Mouse (Mus musculus): ENCODE measurements around the gene Hoxd4. TPM values are rescaled to one million over a fixed set of nuclear protein-coding genes. Genes with fewer than 3 reads are reported as not detected.

The Hoxd4 gene
- polyA plus RNA-seq, 1 experiment from 2014 or later = 0.20 TPM

DNA sequence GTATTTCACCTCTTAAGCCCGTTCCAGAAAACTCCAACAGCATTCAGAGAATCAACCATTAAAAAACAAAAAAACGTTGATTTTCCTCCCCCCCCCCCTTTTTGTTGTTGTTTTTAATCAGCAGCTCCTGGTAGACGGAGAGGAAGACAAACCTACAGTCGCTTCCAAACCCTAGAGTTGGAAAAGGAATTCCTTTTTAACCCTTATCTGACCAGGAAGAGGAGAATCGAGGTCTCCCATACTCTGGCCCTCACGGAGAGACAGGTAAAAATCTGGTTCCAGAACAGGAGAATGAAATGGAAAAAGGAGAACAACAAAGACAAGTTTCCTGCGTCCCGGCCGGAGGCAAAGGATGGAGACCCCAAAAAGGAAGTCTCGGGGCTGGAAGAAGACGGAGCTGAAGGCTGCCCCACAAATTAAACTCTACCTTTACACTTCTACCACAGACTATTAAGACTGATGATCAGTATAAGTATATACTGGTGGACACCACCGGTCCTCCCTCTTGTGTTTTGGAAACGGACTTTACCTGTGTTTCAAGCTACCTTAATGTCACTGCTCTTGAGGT is 5.3 kb upstream of the Hoxd4 start:
- peak overlapping the region; percentile 78; the same call in 1 of the 2 replicates for H3K4me2 ChIP-seq (replicated peaks; ENCODE audit: low read depth)
- H3K36me3 ChIP-seq (ENCODE audit: control insufficient read depth, insufficient read depth) = no peaks in the 10 kb centered on the region
- H3K9ac ChIP-seq (ENCODE audit: low read depth, low read length) = no peak overlapping the region
- peak overlapping the region; percentile 55 for H3K4me3 ChIP-seq (ENCODE audit: low read depth, low read length)
- no peak for ATAC-seq
- no peak overlapping the region for H3K27ac ChIP-seq (ENCODE audit: low read depth, low read length)
- H3K4me1 ChIP-seq (replicated peaks; ENCODE audit: control insufficient read depth, insufficient read depth, low read length) = no peaks in the 10 kb centered on the region
- TF ChIP-seq CTCF (IDR thresholded peaks at IDR 0.05; ENCODE audit: low read depth) = no peak
- no peaks in the 10 kb centered on the region for H3K9me3 ChIP-seq (ENCODE audit: control insufficient read depth)
- peaks cover 92% of the 10 kb centered on the region for H3K27me3 ChIP-seq (replicated peaks; ENCODE audit: control insufficient read depth, insufficient read depth, low read length)
- 10% methylated on average over 13 of the region's 13 CpGs for WGBS

DNA sequence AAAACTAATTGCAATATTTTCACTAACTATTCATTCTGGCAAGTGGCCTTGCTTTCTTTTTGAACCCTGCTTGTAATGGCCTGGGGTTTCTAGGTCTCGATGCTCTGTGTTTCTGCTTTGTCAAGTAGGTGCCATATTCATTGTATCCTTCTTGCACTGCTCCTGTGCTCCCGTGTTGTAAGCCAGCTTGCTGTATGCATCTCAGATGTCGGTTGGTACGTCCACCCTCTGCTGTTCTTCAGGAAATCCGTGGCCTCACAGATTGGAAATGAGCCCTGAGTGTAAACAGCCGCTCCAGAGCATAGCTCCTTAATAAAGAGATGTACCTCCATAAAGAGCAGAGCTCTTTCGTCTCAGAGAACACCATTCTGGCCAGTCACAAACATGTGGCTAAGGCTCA is 4.1 kb upstream of the Hoxd4 start:
- Histone ChIP-seq H3K4me1 (replicated peaks; ENCODE audit: control insufficient read depth, insufficient read depth, low read length) (no peaks in the 10 kb centered on the region), H3K36me3 (ENCODE audit: control insufficient read depth, insufficient read depth) (no peaks in the 10 kb centered on the region), H3K9ac (ENCODE audit: low read depth, low read length) (no peak overlapping the region), H3K27ac (ENCODE audit: low read depth, low read length) (no peak overlapping the region), H3K4me3 (ENCODE audit: low read depth, low read length) (no peak overlapping the region), H3K9me3 (ENCODE audit: control insufficient read depth) (no peaks in the 10 kb centered on the region), H3K27me3 (replicated peaks; ENCODE audit: control insufficient read depth, insufficient read depth, low read length) (peaks cover 94% of the 10 kb centered on the region), H3K4me2 (replicated peaks; ENCODE audit: low read depth) (0 out of 2 replicates have a peak overlapping the region, but pooled peaks have one; percentile 6)
- TF ChIP-seq CTCF (IDR thresholded peaks at IDR 0.05; ENCODE audit: low read depth) = no peak
- ATAC-seq = no peak
- 37% methylated on average over 7 of the region's 7 CpGs for WGBS

DNA sequence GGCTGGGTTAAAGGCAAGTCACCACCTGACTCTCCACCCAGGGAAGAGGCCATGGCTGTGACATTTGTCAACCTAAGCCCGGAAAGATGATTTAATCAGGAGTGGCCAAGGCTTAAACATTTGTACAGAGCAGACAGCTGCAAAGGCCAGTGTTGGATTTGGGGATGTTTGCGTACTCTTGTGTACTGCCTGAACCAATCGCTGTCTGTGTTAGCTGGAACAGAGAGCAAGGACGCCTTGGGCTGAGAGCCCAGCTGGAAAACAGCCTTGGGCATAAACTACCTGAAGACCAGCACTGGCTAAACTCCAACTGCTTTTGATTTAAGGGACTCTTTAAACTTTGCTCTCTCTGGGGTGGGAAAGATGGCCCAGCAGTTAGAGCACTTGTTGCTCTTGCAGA is 3.1 kb upstream of the Hoxd4 start:
- Histone ChIP-seq H3K36me3 (ENCODE audit: control insufficient read depth, insufficient read depth) (no peaks in the 10 kb centered on the region), H3K27ac (ENCODE audit: low read depth, low read length) (no peak overlapping the region), H3K27me3 (replicated peaks; ENCODE audit: control insufficient read depth, insufficient read depth, low read length) (peaks cover 94% of the 10 kb centered on the region), H3K9me3 (ENCODE audit: control insufficient read depth) (no peaks in the 10 kb centered on the region), H3K4me2 (replicated peaks; ENCODE audit: low read depth) (no peak overlapping the region), H3K4me3 (ENCODE audit: low read depth, low read length) (no peak overlapping the region), H3K4me1 (replicated peaks; ENCODE audit: control insufficient read depth, insufficient read depth, low read length) (no peaks in the 10 kb centered on the region), H3K9ac (ENCODE audit: low read depth, low read length) (no peak overlapping the region)
- no peak for TF ChIP-seq CTCF (IDR thresholded peaks at IDR 0.05; ENCODE audit: low read depth)
- ATAC-seq = no peak
- WGBS = 31% methylated on average over 4 of the region's 4 CpGs

DNA sequence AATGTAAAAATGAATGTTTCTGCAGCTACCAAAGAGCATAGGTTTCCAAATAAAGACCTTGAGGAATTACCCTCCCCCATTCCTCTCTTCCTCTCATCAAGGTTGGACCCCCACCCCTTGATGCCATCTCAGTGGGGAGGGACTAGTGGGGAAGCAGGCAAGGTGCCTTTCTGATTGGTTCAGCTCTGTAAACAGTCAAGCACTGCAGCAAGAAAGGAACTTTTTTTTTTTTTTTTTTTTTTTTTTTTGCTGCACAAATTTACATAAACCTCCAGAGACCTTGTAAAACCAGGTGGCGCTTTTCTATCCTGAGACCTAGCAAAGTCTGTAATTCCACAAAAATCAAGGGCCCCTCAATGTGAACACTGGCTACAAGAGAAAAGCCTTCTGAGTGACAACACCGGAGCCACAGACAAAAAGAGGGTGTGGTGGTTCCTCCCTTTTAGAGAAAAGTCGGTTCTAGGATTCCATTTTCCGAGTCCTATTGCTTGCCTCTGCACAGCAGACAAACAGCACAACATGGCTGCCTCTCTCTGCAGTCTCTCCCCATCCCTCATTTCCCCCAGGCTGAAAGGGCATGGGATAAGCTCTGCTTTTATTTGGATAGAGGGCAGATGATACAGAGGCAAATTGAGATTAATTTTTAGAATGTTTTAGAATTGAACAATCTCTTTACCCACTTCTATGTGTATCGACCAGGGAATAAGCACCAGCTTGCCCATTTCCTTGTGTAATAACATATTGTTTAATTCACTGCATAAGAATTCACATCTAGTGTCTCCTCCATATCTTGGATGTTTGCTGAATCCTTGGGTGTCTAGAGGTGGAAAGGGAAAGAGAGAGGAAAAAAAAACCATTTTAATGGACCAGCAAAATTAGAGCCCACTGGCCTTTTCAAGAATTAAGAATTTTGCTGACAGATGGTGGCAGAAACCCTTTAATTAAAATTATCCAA is 2.0 kb upstream of the Hoxd4 start:
- Histone ChIP-seq H3K27me3 (replicated peaks; ENCODE audit: control insufficient read depth, insufficient read depth, low read length) (peaks cover 94% of the 10 kb centered on the region), H3K4me2 (replicated peaks; ENCODE audit: low read depth) (no peak overlapping the region)

DNA sequence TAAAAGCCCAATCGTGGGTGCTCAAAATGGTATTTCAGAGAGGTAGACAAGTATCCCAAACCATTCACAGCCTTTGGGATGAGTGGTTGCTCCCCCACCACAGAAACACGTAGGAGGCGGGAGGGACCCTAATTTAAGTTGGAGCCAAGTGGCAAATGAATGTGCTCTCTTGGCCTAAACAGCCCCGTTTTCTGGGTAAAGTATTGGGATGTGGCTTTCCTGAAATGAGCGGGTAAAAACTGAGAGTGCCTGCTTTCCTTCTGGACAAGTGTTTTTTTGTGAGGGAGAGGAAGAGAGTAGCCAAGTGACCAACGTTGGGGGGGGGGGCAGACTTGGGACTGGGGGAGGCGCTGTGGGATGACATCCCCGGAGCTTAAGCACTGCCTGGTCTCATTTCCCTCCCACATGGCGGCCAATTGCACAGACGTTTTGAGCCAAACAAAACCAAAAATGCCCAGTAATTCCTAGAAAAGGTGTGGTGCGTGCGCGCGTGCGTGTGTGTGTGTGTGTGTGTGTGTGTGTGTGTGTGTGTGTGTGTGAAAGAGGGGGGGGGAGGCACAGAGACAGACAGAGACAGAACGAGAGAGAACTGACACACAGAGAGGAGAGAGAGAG is 693 bp upstream of the Hoxd4 start:
- TF ChIP-seq CTCF (IDR thresholded peaks at IDR 0.05; ENCODE audit: low read depth) = no peak
- no peak for ATAC-seq
- H3K27ac ChIP-seq (ENCODE audit: low read depth, low read length) = no peak overlapping the region

More for the DNA sequence above, 2.0 kb upstream of the Hoxd4 start:
- WGBS = 22% methylated on average over 5 of the region's 5 CpGs
- H3K4me3 ChIP-seq (ENCODE audit: low read depth, low read length) = no peak overlapping the region
- no peak for ATAC-seq
- H3K27ac ChIP-seq (ENCODE audit: low read depth, low read length) = no peak overlapping the region
- no peak for TF ChIP-seq CTCF (IDR thresholded peaks at IDR 0.05; ENCODE audit: low read depth)
- no peaks in the 10 kb centered on the region for H3K4me1 ChIP-seq (replicated peaks; ENCODE audit: control insufficient read depth, insufficient read depth, low read length)
- H3K9ac ChIP-seq (ENCODE audit: low read depth, low read length) = no peak overlapping the region
- no peaks in the 10 kb centered on the region for H3K36me3 ChIP-seq (ENCODE audit: control insufficient read depth, insufficient read depth)
- no peaks in the 10 kb centered on the region for H3K9me3 ChIP-seq (ENCODE audit: control insufficient read depth)

More for the DNA sequence above, 693 bp upstream of the Hoxd4 start:
- H3K4me1 ChIP-seq (replicated peaks; ENCODE audit: control insufficient read depth, insufficient read depth, low read length) = no peaks in the 10 kb centered on the region
- H3K9me3 ChIP-seq (ENCODE audit: control insufficient read depth) = no peaks in the 10 kb centered on the region
- H3K4me2 ChIP-seq (replicated peaks; ENCODE audit: low read depth) = peak overlapping the region; percentile 70
- H3K36me3 ChIP-seq (ENCODE audit: control insufficient read depth, insufficient read depth) = no peaks in the 10 kb centered on the region
- 4% methylated on average over 16 of the region's 16 CpGs for WGBS
- H3K27me3 ChIP-seq (replicated peaks; ENCODE audit: control insufficient read depth, insufficient read depth, low read length) = peaks cover 94% of the 10 kb centered on the region
- no peak overlapping the region for H3K9ac ChIP-seq (ENCODE audit: low read depth, low read length)
- peak overlapping the region; percentile 65 for H3K4me3 ChIP-seq (ENCODE audit: low read depth, low read length)
